Mouse (Mus musculus): ENCODE data around the gene Lrrc8d. TPM values are rescaled to one million over a fixed set of nuclear protein-coding genes. Genes with fewer than 3 reads are reported as not detected.

The Lrrc8d gene
- polyA plus RNA-seq, 1 experiment from 2014 or later, result 34.6 TPM

DNA sequence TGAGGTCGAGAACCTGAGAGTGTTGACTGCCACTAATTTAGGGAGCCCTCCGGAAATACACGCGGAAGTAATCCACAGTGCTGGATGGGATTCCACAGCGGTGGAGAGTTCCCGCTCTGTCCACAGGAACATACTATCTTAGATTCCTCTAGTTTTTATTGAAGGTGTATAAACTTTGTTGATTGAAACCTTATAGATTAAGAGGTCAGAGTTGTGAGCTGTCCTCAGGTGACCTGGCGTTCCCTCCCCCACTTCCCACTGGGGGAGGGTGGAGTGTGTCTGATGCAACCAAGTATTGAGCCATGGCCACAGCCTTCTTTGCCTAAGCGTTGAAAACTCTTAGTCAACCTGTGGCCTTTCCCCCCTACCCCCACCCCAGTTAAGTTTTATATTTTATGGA lies 2.1 kb downstream of the Lrrc8d start:
- DNase-seq (ENCODE audit: low spot score) (no peak), ATAC-seq (replicated peaks; ENCODE audit: low FRiP score, low read depth) (no peak)
- Histone ChIP-seq H3K4me1 (replicated peaks; ENCODE audit: insufficient read depth, low read length) (peaks cover 28% of the 10 kb centered on the region), H3K9me3 (replicated peaks; ENCODE audit: low read length) (no peaks in the 10 kb centered on the region), H3K36me3 (ENCODE audit: insufficient read depth, low read length) (no peaks in the 10 kb centered on the region), H3K27me3 (ENCODE audit: insufficient read depth, low read length) (no peaks in the 10 kb centered on the region), H3K9ac (ENCODE audit: low read depth, low read length) (peak overlapping the region; percentile 99), H3K4me2 (ENCODE audit: low read length) (peak overlapping the region; percentile 92), H3K4me3 (replicated peaks; ENCODE audit: low read depth, low read length) (peak overlapping the region; percentile 92), H3K27ac (peak overlapping the region; percentile 99; the same call in 1 of the 2 replicates)
- TF ChIP-seq CTCF (IDR thresholded peaks at IDR 0.05; ENCODE audit: low read depth), result no peak
- WGBS, result 31% methylated on average over 8 of the region's 8 CpGs

- Histone ChIP-seq H3K4me3 (replicated peaks; ENCODE audit: low read depth, low read length) (no peak overlapping the region), H3K27me3 (ENCODE audit: insufficient read depth, low read length) (no peaks in the 10 kb centered on the region), H3K9ac (ENCODE audit: low read depth, low read length) (no peak overlapping the region), H3K4me1 (replicated peaks; ENCODE audit: insufficient read depth, low read length) (peaks cover 28% of the 10 kb centered on the region), H3K36me3 (ENCODE audit: insufficient read depth, low read length) (no peaks in the 10 kb centered on the region), H3K27ac (peak overlapping the region; percentile 61), H3K9me3 (replicated peaks; ENCODE audit: low read length) (no peaks in the 10 kb centered on the region), H3K4me2 (ENCODE audit: low read length) (peak overlapping the region; percentile 30)
- no peak for DNase-seq (ENCODE audit: low spot score)
- TF ChIP-seq CTCF (IDR thresholded peaks at IDR 0.05; ENCODE audit: low read depth), result no peak
- ATAC-seq (replicated peaks; ENCODE audit: low FRiP score, low read depth), result peak; percentile 3; the same call in 1 of the 2 replicates
- 56% methylated on average over 9 of the region's 9 CpGs for WGBS
Measured at GRCm38 (mm10) chr5:105702580-105703285, 3.0 kb downstream of the Lrrc8d start.

GRCm38 (mm10) chr5:105703286-105703655 lies 3.5 kb downstream of the Lrrc8d start:
- Histone ChIP-seq H3K4me3 (replicated peaks; ENCODE audit: low read depth, low read length) (no peak overlapping the region), H3K27me3 (ENCODE audit: insufficient read depth, low read length) (no peaks in the 10 kb centered on the region), H3K4me1 (replicated peaks; ENCODE audit: insufficient read depth, low read length) (peaks cover 28% of the 10 kb centered on the region), H3K4me2 (ENCODE audit: low read length) (peak overlapping the region; percentile 30; the same call in 1 of the 2 replicates), H3K27ac (peak overlapping the region; percentile 61), H3K9ac (ENCODE audit: low read depth, low read length) (no peak overlapping the region), H3K36me3 (ENCODE audit: insufficient read depth, low read length) (no peaks in the 10 kb centered on the region), H3K9me3 (replicated peaks; ENCODE audit: low read length) (no peaks in the 10 kb centered on the region)
- TF ChIP-seq CTCF (IDR thresholded peaks at IDR 0.05; ENCODE audit: low read depth), result no peak
- 80% methylated on average over 11 of the region's 11 CpGs for WGBS
- no peak for DNase-seq (ENCODE audit: low spot score)
- no peak for ATAC-seq (replicated peaks; ENCODE audit: low FRiP score, low read depth)

DNA sequence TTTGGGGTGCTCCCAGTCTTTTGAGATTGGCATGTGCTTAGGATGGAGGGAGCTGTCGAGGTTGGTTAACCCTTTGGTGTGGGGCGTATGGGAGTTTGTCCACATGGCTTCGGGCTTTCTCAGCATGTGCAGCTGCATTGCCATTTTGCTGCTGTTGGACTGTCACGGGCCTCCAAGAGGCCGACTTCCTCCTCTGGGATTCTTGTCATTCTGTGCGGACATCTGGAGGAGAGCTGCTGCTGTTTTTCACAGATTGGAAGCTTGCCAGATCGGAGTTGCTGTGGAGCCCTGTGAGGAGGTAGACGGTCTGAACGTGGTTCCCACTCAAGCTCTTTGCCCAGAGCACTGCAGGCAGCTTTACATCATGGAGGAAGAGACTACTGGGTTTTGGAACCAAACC lies 4.8 kb downstream of the Lrrc8d start:
- Histone ChIP-seq H3K9me3 (replicated peaks; ENCODE audit: low read length) (no peaks in the 10 kb centered on the region), H3K9ac (ENCODE audit: low read depth, low read length) (no peak overlapping the region), H3K4me2 (ENCODE audit: low read length) (no peak overlapping the region), H3K36me3 (ENCODE audit: insufficient read depth, low read length) (no peaks in the 10 kb centered on the region), H3K4me3 (replicated peaks; ENCODE audit: low read depth, low read length) (no peak overlapping the region), H3K27me3 (ENCODE audit: insufficient read depth, low read length) (no peaks in the 10 kb centered on the region), H3K4me1 (replicated peaks; ENCODE audit: insufficient read depth, low read length) (peaks cover 17% of the 10 kb centered on the region), H3K27ac (no peak overlapping the region; the same call in 1 of the 2 replicates)
- ATAC-seq (replicated peaks; ENCODE audit: low FRiP score, low read depth) (no peak), DNase-seq (ENCODE audit: low spot score) (peak; percentile 50)
- no peak for TF ChIP-seq CTCF (IDR thresholded peaks at IDR 0.05; ENCODE audit: low read depth)
- WGBS, result 25% methylated on average over 9 of the region's 9 CpGs

DNA sequence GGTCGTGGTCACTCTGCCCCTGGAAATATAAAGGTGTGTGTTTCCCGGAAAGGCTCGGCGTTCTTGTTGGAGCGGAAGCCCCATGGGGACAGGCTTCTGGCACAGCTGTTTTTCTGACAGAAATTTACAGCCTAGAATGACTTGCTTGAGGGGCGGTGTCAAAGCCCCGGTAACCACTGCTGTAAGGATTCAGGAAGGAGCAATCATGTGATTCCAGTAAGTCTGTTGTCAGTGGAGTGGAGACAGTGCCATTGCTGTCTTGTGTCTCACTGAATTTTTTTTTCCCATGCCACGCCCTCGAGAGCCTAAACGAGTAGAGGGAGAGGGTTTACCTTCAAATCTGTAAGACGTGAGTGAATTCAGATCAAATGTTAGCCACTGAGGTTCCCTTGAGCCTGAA lies 6.9 kb downstream of the Lrrc8d start:
- ATAC-seq (replicated peaks; ENCODE audit: low FRiP score, low read depth) (no peak), DNase-seq (ENCODE audit: low spot score) (peak; percentile 35)
- Histone ChIP-seq H3K36me3 (ENCODE audit: insufficient read depth, low read length) (no peaks in the 10 kb centered on the region), H3K27me3 (ENCODE audit: insufficient read depth, low read length) (no peaks in the 10 kb centered on the region), H3K9ac (ENCODE audit: low read depth, low read length) (no peak overlapping the region), H3K27ac (no peak overlapping the region), H3K4me3 (replicated peaks; ENCODE audit: low read depth, low read length) (no peak overlapping the region), H3K4me1 (replicated peaks; ENCODE audit: insufficient read depth, low read length) (peaks cover 17% of the 10 kb centered on the region), H3K4me2 (ENCODE audit: low read length) (no peak overlapping the region), H3K9me3 (replicated peaks; ENCODE audit: low read length) (no peaks in the 10 kb centered on the region)
- TF ChIP-seq CTCF (IDR thresholded peaks at IDR 0.05; ENCODE audit: low read depth), result no peak
- WGBS, result 46% methylated on average over 11 of the region's 11 CpGs

GRCm38 (mm10) chr5:105708276-105708675 lies 8.5 kb downstream of the Lrrc8d start:
- no peak overlapping the region for H3K4me2 ChIP-seq (ENCODE audit: low read length)
- H3K27me3 ChIP-seq (ENCODE audit: insufficient read depth, low read length), result no peaks in the 10 kb centered on the region
- H3K4me1 ChIP-seq (replicated peaks; ENCODE audit: insufficient read depth, low read length), result peaks cover 9% of the 10 kb centered on the region
- no peaks in the 10 kb centered on the region for H3K9me3 ChIP-seq (replicated peaks; ENCODE audit: low read length)
- H3K9ac ChIP-seq (ENCODE audit: low read depth, low read length), result no peak overlapping the region
- no peak for TF ChIP-seq CTCF (IDR thresholded peaks at IDR 0.05; ENCODE audit: low read depth)
- ATAC-seq (replicated peaks; ENCODE audit: low FRiP score, low read depth) (no peak), DNase-seq (ENCODE audit: low spot score) (no peak)
- no peak overlapping the region for H3K4me3 ChIP-seq (replicated peaks; ENCODE audit: low read depth, low read length)
- 78% methylated on average over 5 of the region's 5 CpGs for WGBS
- no peaks in the 10 kb centered on the region for H3K36me3 ChIP-seq (ENCODE audit: insufficient read depth, low read length)
- no peak overlapping the region for H3K27ac ChIP-seq
